Mouse (Mus musculus) T-helper 1 cell (primary cell): Measurements from ENCODE around the gene Rapgef1.

Source experiments
- in situ Hi-C: fragments of 300-600 bp; cut with MboI, MseI; formaldehyde crosslinking; loops from one replicate; pipeline ENCODE4 v1.15.1; 2025; ENCODE audit warnings: high pct_unique_total_duplicates

Rapgef1 gene

GRCm38 (mm10) chr2:29787104-29787917 is 167.8 kb downstream of the Rapgef1 start, which contains the start of gene Coq4:
Coq4 (plus strand) TSS chr2:29787493.
- in situ Hi-C loops: no loop called here

DNA sequence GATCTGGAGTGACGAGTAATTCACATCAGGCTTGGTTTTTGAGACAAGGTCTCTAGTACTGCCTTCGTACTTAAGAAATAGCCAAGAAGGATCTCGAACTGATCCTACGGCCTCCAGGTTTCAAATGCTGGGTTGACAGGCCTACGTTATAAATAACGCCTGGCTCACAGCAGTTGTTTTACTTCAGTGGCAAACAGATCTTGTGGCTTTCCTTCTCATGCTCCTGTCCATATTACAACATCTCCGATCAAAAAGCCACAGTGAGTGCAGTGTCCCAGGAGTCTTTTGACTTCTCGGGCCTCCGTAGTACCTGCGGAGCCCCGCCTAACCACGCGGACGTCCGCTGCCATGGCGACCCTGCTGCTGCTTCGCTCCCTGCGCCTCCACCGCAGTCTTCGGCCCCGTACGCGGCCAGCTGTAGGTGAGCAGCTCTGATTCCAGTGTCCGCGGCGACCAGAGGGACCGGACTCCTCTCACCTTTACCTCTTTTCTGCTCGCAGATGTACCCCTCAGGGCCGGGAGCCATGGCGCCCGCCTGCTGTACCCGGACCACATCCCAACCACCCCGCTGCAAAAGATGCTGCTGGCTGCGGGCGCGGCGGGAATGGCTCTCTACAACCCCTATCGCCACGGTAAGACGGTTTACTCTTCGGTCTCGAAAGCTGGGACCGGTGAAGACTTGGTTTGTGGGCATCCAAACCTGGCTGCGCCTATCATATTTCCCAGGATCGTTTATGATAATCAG is 168.6 kb downstream of the Rapgef1 start, which contains the start of gene Trub2:
TSS of gene Trub2 (minus strand) at position 566 of the 745 bp plus-strand sequence.
- in situ Hi-C loops: no loop called here
